Mouse (Mus musculus) erythroid progenitor cell, adult 5-6 weeks (primary cell): ENCODE data around the gene Wscd1. TPM values are rescaled to one million over a fixed set of nuclear protein-coding genes. Genes with fewer than 3 reads are reported as not detected.

Source experiments
- ATAC-seq: replicated peaks from 2 replicates; pipeline ENCODE4 v1.8.0; 2016; ENCODE audit warnings: moderate number of reproducible peaks, mild to moderate bottlenecking, moderate TSS enrichment, inconsistent platforms; ENCODE audit not compliant: poor library complexity, low FRiP score, severe bottlenecking
- total RNA-seq, 2 experiments: library from RNA; stranded (forward) in 1 of 2; stranded (reverse) in 1 of 2; fragments of 150-400 nt in 1 of 2; fragments of 186-747, 209-891 nt in 1 of 2; gene quantifications; 2 replicates each; pipeline versions ENCODE4 v1.2.3 to v1.2.4; 2015 to 2017; ENCODE audit warnings: low replicate concordance in 2 of 2

Gene Wscd1
- total RNA-seq (2015; ENCODE audit: low replicate concordance) (not detected in 2 replicates), total RNA-seq (2017; ENCODE audit: low replicate concordance) (not detected in 2 replicates)

DNA sequence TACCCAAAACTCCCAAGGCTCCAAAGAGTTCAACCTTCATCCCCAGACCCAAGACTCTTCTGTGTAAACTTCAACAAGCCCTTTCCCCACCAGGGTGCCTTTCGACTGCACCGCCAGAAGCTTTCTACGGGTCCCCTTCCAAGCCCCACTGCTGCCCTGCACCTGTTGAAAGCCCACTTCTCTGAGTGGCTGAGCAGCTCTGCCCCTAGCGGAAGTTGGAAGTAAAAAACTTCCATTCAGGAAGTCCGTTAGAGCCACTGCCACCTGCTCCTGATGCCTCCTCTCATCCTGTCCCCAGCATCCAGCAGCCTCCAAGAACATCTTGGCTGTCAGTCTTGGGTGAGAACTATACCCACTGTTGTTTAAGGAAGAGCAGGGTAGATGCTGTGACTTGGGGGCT, at the start of gene Wscd1:
Gene Wscd1 (plus strand): TSS at position 250 of the 400 bp plus-strand sequence.
- no peak for ATAC-seq

DNA sequence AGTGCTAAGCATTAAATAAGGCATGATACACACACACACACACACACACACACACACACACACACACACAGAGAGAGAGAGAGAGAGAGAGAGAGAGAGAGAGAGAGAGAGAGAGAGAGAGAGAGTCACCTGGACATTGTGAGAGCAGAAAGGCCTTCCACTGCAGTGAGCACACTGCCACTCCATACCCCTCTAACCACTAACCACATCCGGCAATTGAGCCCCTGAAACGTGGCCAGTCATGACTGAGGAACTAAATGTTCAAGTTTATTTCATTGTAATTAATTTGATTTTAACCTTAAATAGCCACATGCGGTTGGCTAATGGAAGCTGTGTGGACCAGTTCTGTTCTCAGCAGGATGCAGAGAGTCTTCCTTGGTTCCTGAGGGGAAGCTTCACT, 21.7 kb upstream of the Wscd1 start:
- ATAC-seq, result no peak

DNA sequence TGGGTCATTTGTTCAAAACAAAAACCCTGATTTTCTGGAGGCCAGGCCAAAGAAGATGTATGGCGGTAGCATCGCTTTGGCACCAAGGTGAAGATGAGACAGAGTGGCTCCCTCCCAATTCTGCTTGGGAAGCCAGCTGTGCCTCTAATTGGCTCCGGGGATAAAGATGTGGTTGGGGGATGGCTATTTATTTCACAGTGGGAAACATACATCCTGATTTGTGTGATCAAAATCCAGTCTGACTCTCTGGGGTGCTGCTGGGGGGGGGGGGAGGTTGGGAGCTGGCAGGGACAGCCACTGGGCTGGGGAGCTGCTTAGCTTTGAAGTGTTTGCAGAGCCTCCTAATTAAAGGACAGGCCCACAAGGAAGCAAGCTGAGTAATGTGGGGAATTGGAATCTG, 20.4 kb upstream of the Wscd1 start:
- no peak for ATAC-seq

DNA sequence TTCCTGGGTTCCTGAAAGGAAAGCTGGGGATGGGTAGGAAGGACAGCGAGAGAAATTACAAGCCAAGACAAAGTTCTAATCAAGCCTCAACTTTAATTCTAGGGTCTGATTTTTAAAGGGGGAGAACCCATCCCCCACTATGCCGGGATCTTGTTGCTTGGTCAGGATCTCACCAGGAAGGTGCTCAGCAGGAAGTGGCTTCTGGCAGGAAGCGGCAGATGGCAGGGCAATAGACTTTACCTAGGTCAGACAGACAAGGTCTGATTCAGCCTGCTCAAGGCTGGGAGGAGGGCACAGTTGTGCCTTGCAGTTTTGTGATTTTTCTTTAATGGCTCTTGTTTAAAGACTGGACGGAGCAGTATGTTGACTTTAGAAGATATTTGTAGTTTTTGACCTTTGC, 15.9 kb upstream of the Wscd1 start:
- no peak for ATAC-seq

DNA sequence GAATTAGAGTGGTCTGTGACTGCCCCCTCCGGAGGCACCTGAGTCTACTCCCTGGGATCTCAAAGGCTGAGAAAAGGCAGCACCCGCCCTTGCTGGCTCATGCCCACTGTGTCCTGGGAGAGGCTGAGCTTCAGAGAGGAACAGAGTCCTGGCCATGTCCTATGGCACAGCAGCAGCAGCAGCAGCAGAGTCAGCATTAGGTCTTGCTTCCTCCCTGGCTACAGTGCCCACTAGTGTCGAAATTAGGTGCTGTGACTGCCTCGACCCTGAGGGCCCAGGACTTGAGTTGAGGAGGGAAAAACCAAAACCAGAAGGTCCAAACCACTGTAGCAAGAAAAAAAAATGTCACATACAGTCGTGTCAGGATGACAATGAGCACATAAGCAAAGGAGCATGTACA, 12.6 kb upstream of the Wscd1 start:
- ATAC-seq, result no peak

DNA sequence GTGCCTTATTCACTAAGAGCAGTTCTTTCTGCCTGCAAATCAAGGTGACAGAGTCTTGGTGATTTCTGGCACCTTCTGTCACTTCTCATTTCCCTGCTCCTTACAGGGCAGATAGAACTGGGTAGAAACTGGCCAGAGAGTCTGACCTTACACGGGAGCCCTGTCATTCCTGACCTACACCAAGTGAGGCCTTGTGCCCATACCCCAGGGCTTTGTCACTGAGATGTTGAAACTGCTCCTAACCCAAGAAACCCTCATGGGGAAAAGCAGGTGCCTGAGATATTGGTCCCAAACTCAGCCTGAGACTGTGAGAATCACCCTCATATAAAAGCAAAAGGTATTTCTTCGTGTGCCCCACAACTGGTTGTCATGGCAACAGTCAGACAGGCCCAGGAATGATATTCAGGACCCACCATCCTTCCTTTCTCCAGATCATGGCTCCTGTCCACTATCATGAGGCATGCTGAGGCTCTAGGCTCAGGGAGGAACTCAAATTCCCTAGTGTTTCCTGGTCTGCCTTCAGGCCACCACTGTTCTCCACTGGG, 11.1 kb upstream of the Wscd1 start:
- ATAC-seq, result no peak

DNA sequence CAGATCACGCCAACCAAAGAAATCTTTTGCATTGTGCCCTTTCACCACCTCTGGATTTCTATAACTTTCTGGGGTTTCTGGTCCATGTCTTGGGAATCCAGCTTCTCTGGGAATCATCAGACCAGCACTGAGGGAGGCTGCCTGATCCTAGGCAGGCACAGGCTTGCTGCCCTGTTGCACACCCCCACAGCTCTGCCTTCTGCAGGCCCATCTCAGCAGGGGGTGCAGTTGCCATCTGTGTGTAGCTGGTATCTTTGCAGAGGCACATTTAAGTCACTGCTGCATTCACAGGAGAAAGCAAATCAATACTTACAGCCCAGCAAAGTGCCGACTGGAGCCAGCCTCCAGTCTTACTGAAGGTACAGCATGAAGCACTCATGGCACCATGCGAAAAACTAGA, 3.8 kb upstream of the Wscd1 start:
- no peak for ATAC-seq

DNA sequence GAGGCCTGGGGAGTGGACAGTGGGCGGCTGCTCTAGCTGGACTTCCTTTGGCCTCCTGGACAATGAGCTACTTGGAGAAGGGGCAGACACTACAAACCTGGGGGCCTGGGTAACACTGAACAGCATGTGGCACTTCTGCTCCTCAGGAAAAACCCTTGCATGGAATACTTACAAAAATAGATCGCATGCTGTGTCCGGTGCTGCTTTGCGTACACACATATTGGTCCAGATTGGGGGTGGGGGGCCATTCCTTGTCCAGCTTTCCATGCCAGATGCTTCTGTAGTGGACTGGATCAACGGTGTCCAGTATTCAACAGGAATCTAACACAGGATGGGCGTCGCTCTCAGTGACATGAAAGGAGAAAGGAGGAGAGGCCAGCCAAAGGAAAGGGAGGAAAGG, 2.0 kb upstream of the Wscd1 start:
- no peak for ATAC-seq

DNA sequence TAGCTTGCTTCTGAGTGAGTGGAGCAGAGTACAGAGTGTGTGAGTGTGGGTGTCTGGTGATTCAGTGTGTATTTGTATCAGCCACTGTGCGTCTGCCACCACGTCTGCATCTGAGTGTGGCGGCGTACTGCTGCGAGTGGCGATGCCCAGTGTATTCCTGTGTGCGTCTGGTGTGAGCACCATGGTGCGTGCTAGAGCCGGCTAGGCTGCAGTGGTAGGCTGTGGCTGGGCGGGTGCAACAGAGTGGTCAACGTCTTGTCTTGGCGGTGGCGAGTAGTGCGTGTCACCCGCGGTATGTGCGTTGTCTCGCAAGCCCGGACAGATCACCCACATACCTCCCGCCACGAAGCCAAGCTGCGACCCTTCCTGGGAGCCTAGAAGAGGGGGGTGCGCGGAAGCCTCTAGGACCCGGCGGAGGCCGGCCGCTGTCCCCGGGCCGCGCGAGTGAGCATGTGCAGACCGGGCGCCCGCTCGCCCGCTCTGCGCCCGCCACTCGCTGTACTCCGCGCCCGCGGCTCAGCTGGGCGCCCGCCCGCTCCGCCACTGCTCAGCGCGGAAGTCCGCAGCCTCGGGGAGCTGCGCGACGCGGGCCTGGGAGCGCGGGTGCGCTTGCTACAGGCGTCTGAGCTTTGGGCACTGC, 934 bp downstream of the Wscd1 start:
- ATAC-seq, result no peak

DNA sequence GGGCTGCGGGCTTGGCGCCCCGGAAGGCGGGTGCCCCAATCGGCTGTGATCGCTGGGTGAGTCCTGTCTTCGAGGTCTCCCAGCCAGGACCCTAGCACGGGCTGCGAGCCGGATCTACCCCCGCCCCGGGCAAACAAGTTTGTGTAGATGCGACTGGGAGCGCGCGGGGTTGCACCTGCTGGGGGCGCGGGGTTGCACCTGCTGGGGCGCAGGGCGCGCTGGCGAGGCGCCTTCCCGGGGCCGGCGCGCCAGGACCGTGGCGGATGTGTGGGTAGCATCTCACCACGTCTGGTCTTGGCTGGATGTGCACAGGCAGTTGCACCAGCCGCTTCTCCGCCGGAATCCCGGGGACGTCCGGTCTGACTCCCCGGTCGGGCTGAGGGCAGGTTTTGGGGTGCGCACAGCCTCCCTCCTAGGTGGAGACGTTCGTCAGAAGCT, 1.5 kb downstream of the Wscd1 start:
- ATAC-seq, result no peak

DNA sequence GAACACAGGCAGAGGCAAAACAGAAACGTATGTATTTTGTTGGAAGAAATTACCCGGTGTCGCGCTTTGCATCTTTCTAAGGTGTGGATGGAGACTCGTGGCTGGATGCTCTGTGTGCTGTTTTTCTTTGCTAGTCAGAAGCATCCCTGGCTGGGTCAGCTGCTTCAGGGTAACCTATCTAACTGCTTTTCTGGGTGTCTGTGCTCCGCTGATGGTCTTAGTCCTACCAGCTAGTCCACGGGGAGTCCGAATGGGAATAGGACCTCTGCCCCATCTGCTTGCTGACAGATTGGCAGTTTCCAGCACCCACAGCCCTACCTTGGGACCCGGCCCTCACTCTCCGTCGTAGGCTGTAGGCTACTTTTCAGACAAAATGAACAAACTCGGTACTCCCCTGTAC, 2.0 kb downstream of the Wscd1 start:
- no peak for ATAC-seq

DNA sequence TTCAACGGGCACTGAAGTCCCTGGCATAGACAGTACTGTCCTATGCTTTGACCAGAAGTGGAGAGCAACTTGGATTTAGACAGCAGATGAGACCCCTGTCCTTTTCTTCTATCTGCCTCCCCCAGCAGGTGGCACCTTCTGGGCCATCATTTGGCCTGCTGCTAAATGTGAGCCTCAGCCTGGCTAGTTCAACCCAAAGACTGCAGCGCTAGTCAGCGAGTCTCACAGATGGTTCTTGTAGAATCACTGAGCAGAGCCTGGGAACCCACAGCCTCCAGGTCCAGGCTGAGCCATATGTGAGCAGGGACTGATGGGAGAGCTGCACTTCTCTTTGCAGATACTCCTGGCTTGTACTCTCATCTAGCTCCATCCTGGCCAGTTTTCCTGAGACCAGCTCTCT, 2.9 kb downstream of the Wscd1 start:
- ATAC-seq, result no peak

DNA sequence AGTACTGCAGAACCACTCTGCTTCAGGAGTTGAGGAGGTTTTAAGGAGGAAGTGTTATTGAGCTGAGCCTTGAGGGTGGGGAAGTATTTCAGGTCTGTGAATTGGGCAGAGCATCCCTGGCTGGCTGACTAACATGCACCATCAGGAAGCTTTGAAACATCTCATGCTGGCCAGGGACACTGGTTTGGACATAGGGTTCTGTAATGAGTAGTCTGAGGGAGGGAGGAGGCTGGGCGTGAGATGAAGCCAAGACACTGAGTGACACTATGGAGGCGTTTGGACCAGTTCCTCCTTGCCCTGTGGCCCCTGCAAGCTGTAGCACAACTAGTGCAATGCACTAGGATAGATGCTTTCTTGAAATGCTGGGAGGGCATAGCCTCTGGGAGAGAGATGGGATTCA, 5.4 kb downstream of the Wscd1 start:
- no peak for ATAC-seq

DNA sequence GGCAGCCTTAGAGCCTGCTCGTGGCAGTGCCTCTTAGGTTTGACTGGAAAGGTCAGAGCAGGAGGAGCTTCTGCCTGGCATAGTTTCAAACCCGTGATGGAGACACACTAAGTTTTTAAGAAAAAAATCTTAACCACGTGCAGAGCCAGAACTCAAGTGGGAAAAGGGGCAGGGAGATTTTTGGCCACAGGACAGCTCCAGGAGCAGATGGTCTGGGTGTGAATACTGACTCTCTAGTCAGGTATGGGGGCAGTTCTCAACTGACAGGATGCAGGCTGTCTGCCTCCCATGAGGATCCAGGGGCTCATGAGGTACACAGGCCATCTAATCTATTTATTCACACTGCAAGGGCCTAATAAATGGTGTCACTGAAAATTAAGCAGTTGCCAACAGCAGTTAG, 6.6 kb downstream of the Wscd1 start:
- no peak for ATAC-seq

DNA sequence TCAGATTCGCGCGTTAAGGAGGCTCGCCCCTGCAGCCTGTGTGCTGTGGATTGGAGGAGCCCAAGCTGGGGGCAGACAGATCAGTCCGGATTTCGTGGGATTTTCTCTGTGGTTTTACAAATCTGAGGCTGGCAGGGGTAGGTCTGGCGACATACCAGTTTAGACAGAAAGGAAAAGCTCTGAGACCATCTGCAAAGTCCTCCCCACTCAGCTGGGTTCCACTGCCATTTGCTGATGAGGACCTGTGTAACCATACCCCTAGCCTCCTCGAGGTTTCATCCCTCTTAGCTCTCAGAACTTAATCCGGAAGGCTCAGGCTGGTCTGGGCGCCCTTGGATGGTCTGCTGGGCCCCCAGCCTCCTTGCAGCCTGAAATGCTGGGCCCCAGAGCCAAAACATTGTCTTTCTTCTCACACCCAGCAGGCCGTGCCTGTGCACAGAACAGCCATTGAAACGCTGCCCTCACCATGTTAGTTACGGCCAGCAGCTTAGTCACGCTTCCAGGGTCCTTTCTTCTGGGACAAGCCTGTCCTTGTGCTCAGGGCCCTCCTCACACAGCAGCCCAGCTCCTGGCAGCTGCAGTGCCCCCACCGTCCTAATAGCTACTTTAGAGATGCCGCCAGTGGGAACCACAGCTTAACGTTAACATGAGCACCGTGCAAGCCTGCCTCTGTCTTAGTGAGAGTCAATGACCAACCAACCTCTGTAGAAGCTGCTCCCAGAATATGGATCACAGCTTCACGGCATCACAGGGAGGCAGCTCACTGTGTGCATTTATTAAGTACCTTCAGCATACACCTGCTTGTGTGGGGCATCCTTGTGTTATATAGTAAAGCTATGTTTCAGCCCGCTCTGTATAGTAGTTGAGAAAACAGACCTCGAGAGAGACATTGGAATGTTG, 8.7 kb downstream of the Wscd1 start:
- ATAC-seq, result no peak

DNA sequence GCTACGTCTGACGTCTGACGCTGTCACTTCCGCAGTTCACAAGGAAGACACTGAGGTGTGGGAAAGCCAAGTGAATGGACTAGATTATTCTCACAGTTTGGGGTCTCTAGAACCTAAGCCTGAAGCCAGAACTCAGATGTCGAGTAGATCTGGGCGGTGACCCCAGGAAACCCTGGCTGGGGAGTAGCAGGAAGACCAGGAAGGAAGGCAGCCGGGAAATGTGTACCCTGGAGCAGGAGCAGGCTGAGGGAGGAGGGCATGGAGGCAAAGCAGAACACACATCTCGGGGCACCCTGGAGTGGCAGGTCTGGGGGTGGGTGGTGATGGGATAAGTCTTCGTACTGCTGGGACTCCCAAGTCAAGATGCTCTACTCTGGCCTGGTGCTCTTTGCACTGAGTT, 11.3 kb downstream of the Wscd1 start:
- ATAC-seq, result no peak

DNA sequence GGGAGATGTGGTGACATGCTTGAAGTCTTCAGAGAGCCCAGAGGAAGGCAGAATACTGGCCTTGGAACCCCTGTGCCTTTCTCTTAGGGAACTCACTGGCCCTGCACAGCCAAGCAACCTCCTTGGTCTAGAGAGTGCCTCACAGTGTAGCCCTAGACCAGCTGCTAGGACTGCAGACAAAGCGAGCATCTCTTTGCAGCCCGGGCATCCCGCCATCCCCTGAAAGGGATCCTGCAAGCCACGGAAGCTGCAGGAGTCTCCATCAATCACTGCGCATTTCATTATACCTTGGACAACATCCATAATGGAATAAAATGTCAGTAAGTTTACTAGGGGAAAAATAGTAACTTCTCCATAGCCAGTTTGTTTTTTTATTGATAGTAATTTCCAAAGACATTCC, 13.4 kb downstream of the Wscd1 start:
- no peak for ATAC-seq

DNA sequence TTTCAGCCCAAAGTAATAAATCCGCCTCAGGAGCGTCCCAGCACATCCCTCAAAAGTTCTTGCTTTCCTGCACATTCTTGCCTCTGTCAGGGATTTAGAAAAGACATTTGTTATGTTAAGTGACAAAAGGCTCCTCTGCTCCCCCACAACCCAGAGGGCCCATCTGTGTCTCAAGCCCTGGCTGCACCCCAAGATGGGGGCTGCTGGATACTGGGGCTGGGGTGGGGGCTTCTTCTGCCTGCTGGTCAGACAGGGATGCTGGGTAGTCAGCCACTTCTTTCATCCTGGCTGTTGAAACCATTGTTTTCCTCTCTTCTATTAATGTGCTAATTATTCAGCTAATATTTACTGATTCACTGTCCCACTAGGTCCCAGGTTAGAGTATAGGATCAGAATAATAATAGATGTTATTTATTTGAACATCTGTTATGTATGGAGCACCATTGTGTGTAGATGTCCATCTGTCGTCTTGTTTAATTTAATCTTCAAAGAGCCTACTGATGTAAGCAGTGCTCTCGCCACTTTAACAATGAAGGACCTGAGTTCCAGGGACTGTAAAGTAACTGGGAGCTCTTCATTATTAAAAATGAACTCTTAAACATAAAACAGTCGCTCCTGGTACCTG, 14.0 kb downstream of the Wscd1 start:
- no peak for ATAC-seq

DNA sequence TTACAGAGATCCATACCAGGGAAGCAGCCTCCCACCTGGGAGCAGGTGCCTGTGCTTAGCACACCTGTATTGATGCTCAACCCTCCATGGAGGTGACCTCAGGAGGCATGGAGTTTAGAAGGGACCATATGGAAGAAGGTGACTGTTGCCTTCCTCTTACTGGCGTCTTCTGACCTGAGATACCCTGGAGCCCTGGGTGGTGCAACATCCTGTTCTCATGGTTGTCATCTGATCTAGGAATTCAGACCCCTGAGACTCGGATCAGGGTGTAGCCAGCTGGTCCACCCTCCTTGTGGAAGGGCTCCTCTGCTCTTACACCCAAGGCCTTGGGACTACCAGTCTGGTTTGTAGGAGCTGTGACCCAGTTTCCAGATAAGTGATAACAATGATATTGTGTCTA, 15.0 kb downstream of the Wscd1 start:
- ATAC-seq, result no peak

DNA sequence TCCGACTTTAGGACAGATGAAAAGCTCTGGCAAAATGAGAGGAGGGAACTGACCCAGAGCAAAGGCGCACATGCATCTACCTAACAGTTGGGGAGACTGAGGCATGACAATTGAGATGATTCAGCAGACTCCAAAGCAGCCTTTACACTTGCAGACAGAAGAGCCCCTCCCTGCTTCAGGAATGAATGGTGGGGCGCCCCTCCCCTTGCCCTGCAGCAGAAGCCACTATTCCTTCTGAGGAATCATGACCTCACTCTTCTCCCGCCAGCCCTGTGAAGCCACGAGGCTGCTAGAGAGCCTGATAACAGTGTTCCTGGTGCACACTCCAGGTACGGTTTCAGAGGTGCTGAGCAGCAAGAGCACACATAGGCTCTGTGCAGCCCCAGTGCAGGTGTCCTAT, 15.6 kb downstream of the Wscd1 start:
- ATAC-seq, result no peak

DNA sequence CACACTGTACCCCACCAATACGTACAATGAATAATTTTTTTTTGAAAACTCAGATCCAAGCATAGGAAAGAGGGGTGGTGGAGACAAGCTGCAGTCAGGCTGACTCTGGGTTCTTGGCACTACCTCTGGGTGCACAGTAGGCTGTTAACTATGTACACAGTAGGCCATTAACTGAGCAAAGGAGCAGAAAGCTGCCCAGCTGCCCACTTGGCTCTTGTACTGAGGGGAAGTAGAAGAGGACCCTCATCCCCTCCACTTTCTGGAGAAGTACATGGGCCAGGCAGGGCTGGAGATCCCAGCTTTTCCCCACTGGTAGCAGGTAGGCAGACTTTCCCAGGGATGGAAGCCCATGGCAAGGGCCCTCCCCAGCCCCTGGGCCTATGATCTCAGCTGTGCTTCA, 16.7 kb downstream of the Wscd1 start:
- ATAC-seq, result no peak
